Mouse (Mus musculus): ENCODE data around the gene Map3k5. TPM values are rescaled to one million over a fixed set of nuclear protein-coding genes. Genes with fewer than 3 reads are reported as not detected.

Gene Map3k5
- polyA plus RNA-seq, 1 experiment from 2014 or later, result 1.8 TPM

DNA sequence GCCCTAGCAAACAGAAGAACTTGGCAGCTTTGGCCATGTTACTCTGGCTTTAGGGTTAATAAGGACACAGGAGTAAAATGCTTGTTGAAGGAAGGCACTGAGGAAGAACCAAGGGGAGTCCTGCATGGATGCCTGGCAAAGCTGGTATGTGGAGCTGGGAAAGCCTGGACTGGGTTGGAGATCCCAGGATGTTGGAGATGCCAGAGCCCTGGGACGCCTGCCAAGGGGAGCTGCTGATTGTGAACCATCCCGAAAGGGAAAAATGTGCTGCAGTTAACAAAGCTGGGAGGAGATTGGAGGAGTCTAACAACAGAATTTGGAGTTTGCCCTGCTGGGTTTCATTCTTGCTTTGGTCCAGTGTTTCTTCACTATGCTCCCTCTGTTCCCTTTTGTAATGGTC lies 97.7 kb downstream of the Map3k5 start:
- H3K9me3 ChIP-seq (ENCODE audit: control insufficient read depth, low read length), result no peaks in the 10 kb centered on the region
- ATAC-seq (replicated peaks; ENCODE audit: low FRiP score) (no peak), DNase-seq (ENCODE audit: low spot score) (no peak)
- no peak overlapping the region for H3K27ac ChIP-seq (ENCODE audit: low read depth, low read length)
- no peaks in the 10 kb centered on the region for H3K4me1 ChIP-seq (replicated peaks; ENCODE audit: control insufficient read depth, insufficient read depth, low read length)
- WGBS, result 77% methylated on average over 2 of the region's 2 CpGs
- H3K4me2 ChIP-seq, result no peak overlapping the region
- no peaks in the 10 kb centered on the region for H3K27me3 ChIP-seq (replicated peaks; ENCODE audit: control insufficient read depth, insufficient read depth, low read length)
- H3K36me3 ChIP-seq (ENCODE audit: control insufficient read depth, insufficient read depth, low read length), result no peaks in the 10 kb centered on the region
- H3K9ac ChIP-seq (ENCODE audit: low read depth, low read length), result no peak overlapping the region
- no peak overlapping the region for H3K4me3 ChIP-seq (ENCODE audit: low read depth, low read length)

DNA sequence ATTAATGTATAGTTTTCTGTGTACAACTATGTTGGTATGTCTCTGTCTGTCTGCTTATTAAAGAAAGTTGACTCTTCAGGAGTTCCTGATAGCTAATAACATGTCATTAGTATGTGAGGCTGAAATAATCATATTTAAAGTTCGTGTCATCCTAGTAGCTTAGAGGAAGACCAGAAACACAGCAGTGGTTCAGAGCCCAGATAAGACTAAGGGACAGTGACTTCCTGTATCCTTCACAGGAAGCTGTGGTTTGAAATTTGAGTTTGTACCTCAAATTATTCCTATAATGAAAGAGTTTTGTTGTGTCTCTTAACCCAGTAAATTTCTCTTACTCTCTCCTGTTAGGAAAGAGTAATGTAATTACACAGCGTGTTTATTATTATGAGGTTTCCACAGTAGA lies 102.1 kb downstream of the Map3k5 start:
- Histone ChIP-seq H3K27me3 (replicated peaks; ENCODE audit: control insufficient read depth, insufficient read depth, low read length) (no peaks in the 10 kb centered on the region), H3K36me3 (ENCODE audit: control insufficient read depth, insufficient read depth, low read length) (no peaks in the 10 kb centered on the region), H3K27ac (ENCODE audit: low read depth, low read length) (no peak overlapping the region), H3K9ac (ENCODE audit: low read depth, low read length) (no peak overlapping the region), H3K4me1 (replicated peaks; ENCODE audit: control insufficient read depth, insufficient read depth, low read length) (no peaks in the 10 kb centered on the region), H3K4me3 (ENCODE audit: low read depth, low read length) (no peak overlapping the region), H3K4me2 (no peak overlapping the region), H3K9me3 (ENCODE audit: control insufficient read depth, low read length) (no peaks in the 10 kb centered on the region)
- 60% methylated on average over 2 of the region's 2 CpGs for WGBS
- no peak for DNase-seq (ENCODE audit: low spot score)
- ATAC-seq (replicated peaks; ENCODE audit: low FRiP score), result no peak

DNA sequence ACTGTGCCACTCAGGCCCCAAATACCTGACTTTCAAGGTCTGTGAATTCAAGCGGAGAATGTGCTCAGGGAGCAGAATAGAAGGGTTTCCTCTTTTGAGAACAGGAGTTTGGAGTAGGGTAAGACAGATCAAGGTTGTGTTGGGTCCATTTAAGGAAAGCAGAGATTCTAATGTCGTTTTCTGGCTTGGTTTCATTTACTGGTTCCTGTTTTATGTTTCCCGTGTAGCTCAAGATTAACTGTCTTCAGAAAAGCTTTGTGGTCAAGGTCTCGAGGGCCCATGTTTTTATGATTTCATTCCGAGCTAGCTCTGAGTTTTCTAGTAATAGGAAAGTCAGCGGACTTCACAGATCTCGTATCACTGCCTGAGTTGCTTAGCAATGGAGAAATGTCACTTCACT lies 102.6 kb downstream of the Map3k5 start:
- 45% methylated on average over 7 of the region's 7 CpGs for WGBS
- no peak overlapping the region for H3K27ac ChIP-seq (ENCODE audit: low read depth, low read length)
- ATAC-seq (replicated peaks; ENCODE audit: low FRiP score), result no peak

DNA sequence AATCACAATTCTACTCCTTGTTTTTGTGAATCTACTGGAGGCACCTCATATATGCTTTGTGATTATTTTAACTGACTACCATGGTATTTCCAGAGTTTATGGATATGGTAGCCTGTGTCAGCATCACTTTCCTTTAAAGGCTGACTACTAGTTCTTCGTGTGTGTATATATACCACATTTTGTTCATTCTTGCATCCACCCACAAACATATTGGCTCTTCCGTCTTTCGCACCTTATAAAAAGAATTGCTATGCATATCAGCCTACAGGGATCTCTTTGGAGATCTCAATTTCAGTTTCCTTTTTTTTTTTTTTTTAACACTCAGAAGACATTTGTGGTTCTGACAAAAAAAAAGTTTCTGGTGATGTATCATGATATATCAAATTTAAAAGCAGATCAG lies 105.3 kb downstream of the Map3k5 start:
- Histone ChIP-seq H3K4me1 (replicated peaks; ENCODE audit: control insufficient read depth, insufficient read depth, low read length) (no peaks in the 10 kb centered on the region), H3K36me3 (ENCODE audit: control insufficient read depth, insufficient read depth, low read length) (no peaks in the 10 kb centered on the region), H3K27ac (ENCODE audit: low read depth, low read length) (no peak overlapping the region), H3K27me3 (replicated peaks; ENCODE audit: control insufficient read depth, insufficient read depth, low read length) (no peaks in the 10 kb centered on the region), H3K9me3 (ENCODE audit: control insufficient read depth, low read length) (no peaks in the 10 kb centered on the region), H3K9ac (ENCODE audit: low read depth, low read length) (no peak overlapping the region), H3K4me3 (ENCODE audit: low read depth, low read length) (no peak overlapping the region), H3K4me2 (no peak overlapping the region)
- WGBS, result 95% methylated on average over 3 of the region's 3 CpGs
- ATAC-seq (replicated peaks; ENCODE audit: low FRiP score), result no peak
- DNase-seq (ENCODE audit: low spot score), result no peak

More for the DNA sequence above, 102.6 kb downstream of the Map3k5 start:
- no peaks in the 10 kb centered on the region for H3K36me3 ChIP-seq (ENCODE audit: control insufficient read depth, insufficient read depth, low read length)
- no peak overlapping the region for H3K4me2 ChIP-seq
- no peak overlapping the region for H3K9ac ChIP-seq (ENCODE audit: low read depth, low read length)
- DNase-seq (ENCODE audit: low spot score), result no peak
- H3K4me1 ChIP-seq (replicated peaks; ENCODE audit: control insufficient read depth, insufficient read depth, low read length), result no peaks in the 10 kb centered on the region
- no peak overlapping the region for H3K4me3 ChIP-seq (ENCODE audit: low read depth, low read length)
- no peaks in the 10 kb centered on the region for H3K9me3 ChIP-seq (ENCODE audit: control insufficient read depth, low read length)
- no peaks in the 10 kb centered on the region for H3K27me3 ChIP-seq (replicated peaks; ENCODE audit: control insufficient read depth, insufficient read depth, low read length)

DNA sequence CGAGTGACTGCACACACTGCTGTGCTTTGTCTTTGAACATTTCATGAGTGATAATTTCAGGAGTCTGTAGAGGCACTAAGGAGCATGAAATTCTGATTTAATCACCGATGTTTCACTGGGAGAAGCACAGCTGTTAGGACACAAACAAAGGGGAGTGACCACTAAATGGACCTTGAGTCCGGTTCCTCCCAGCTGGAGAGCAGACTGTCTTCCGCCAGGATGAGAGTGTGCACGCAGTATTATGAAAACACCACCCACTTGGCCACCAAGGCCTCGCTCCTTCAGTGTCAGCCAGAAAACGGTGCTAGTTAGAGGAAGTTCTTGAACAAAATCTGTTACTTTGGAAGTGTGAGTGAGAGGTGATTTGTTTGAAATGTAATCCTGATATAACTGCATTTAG lies 105.8 kb downstream of the Map3k5 start:
- Histone ChIP-seq H3K4me2 (no peak overlapping the region), H3K9me3 (ENCODE audit: control insufficient read depth, low read length) (no peaks in the 10 kb centered on the region), H3K9ac (ENCODE audit: low read depth, low read length) (no peak overlapping the region), H3K36me3 (ENCODE audit: control insufficient read depth, insufficient read depth, low read length) (no peaks in the 10 kb centered on the region), H3K27me3 (replicated peaks; ENCODE audit: control insufficient read depth, insufficient read depth, low read length) (no peaks in the 10 kb centered on the region), H3K4me3 (ENCODE audit: low read depth, low read length) (no peak overlapping the region), H3K27ac (ENCODE audit: low read depth, low read length) (no peak overlapping the region), H3K4me1 (replicated peaks; ENCODE audit: control insufficient read depth, insufficient read depth, low read length) (no peaks in the 10 kb centered on the region)
- 79% methylated on average over 7 of the region's 7 CpGs for WGBS
- no peak for DNase-seq (ENCODE audit: low spot score)
- ATAC-seq (replicated peaks; ENCODE audit: low FRiP score), result no peak

DNA sequence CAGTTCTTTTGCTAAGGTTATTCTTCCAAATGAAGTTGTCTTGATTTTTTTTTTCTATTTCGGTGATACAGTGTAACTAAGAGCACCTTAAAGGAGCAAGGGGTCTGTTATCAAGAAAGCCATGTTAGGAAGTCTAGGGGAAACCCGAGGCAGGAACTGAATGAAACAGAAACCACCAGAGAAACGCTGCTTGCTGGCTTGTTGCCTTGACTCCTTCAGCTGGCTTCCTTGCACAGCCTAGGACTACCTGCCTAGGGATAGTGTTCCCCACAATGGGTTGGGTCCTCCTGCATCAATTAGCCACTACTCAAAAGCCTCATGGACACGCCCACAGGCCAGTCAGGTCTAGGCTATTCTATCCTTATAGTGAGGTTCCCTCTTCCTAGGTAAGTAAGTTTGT lies 106.4 kb downstream of the Map3k5 start:
- no peak overlapping the region for H3K4me3 ChIP-seq (ENCODE audit: low read depth, low read length)
- no peaks in the 10 kb centered on the region for H3K27me3 ChIP-seq (replicated peaks; ENCODE audit: control insufficient read depth, insufficient read depth, low read length)
- H3K9me3 ChIP-seq (ENCODE audit: control insufficient read depth, low read length), result no peaks in the 10 kb centered on the region
- 54% methylated on average over 4 of the region's 4 CpGs for WGBS
- H3K9ac ChIP-seq (ENCODE audit: low read depth, low read length), result no peak overlapping the region
- no peak overlapping the region for H3K27ac ChIP-seq (ENCODE audit: low read depth, low read length)
- DNase-seq (ENCODE audit: low spot score), result no peak
- no peak for ATAC-seq (replicated peaks; ENCODE audit: low FRiP score)
- no peaks in the 10 kb centered on the region for H3K36me3 ChIP-seq (ENCODE audit: control insufficient read depth, insufficient read depth, low read length)
- no peaks in the 10 kb centered on the region for H3K4me1 ChIP-seq (replicated peaks; ENCODE audit: control insufficient read depth, insufficient read depth, low read length)
- no peak overlapping the region for H3K4me2 ChIP-seq

DNA sequence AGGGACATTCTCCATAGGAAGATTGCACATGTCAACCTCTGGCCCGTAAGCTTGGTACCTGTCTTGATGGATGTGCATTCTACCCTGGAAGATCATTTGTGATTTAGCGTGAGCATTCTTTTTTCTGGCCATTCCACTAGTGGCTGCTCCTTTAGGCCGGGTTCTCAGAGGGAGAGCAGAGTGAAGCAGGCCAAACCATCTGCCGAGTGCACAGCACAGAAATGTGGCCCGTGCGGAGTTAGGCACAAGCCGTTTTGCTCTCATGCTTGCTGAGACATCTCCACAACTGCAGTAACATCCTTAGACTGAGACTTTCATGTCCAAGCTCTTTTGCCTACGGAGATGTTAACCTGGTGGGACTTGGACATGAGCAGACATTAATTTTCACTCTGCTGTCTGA lies 107.8 kb downstream of the Map3k5 start:
- Histone ChIP-seq H3K4me1 (replicated peaks; ENCODE audit: control insufficient read depth, insufficient read depth, low read length) (no peaks in the 10 kb centered on the region), H3K9me3 (ENCODE audit: control insufficient read depth, low read length) (no peaks in the 10 kb centered on the region), H3K9ac (ENCODE audit: low read depth, low read length) (no peak overlapping the region), H3K36me3 (ENCODE audit: control insufficient read depth, insufficient read depth, low read length) (no peaks in the 10 kb centered on the region), H3K4me3 (ENCODE audit: low read depth, low read length) (no peak overlapping the region), H3K27me3 (replicated peaks; ENCODE audit: control insufficient read depth, insufficient read depth, low read length) (no peaks in the 10 kb centered on the region), H3K4me2 (no peak overlapping the region), H3K27ac (ENCODE audit: low read depth, low read length) (no peak overlapping the region)
- WGBS, result 89% methylated on average over 8 of the region's 8 CpGs
- DNase-seq (ENCODE audit: low spot score), result no peak
- no peak for ATAC-seq (replicated peaks; ENCODE audit: low FRiP score)

DNA sequence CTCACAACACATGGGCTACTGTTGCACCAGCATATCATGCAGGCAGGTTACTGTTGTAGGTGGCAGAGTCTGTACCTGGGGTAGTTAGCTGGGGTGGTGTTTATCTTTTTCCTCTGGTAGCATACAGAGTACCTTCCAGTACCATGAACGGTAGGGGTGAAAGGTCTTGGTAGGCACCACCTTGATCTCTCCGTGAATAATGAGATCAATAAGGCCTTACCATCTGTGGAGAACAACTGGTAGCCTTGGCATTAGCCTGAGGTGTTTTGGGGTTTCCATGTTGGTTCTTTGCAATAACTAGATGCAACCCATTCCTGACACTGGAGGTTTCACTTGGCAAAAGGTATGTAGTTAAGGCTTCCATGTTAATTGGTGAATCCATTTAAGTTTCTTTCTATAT lies 109.8 kb downstream of the Map3k5 start:
- no peaks in the 10 kb centered on the region for H3K36me3 ChIP-seq (ENCODE audit: control insufficient read depth, insufficient read depth, low read length)
- no peaks in the 10 kb centered on the region for H3K27me3 ChIP-seq (replicated peaks; ENCODE audit: control insufficient read depth, insufficient read depth, low read length)
- no peaks in the 10 kb centered on the region for H3K4me1 ChIP-seq (replicated peaks; ENCODE audit: control insufficient read depth, insufficient read depth, low read length)
- 86% methylated on average over 2 of the region's 2 CpGs for WGBS
- no peaks in the 10 kb centered on the region for H3K9me3 ChIP-seq (ENCODE audit: control insufficient read depth, low read length)
- H3K9ac ChIP-seq (ENCODE audit: low read depth, low read length), result no peak overlapping the region
- no peak overlapping the region for H3K4me3 ChIP-seq (ENCODE audit: low read depth, low read length)
- no peak for ATAC-seq (replicated peaks; ENCODE audit: low FRiP score)
- H3K27ac ChIP-seq (ENCODE audit: low read depth, low read length), result no peak overlapping the region
- no peak overlapping the region for H3K4me2 ChIP-seq
- DNase-seq (ENCODE audit: low spot score), result no peak

DNA sequence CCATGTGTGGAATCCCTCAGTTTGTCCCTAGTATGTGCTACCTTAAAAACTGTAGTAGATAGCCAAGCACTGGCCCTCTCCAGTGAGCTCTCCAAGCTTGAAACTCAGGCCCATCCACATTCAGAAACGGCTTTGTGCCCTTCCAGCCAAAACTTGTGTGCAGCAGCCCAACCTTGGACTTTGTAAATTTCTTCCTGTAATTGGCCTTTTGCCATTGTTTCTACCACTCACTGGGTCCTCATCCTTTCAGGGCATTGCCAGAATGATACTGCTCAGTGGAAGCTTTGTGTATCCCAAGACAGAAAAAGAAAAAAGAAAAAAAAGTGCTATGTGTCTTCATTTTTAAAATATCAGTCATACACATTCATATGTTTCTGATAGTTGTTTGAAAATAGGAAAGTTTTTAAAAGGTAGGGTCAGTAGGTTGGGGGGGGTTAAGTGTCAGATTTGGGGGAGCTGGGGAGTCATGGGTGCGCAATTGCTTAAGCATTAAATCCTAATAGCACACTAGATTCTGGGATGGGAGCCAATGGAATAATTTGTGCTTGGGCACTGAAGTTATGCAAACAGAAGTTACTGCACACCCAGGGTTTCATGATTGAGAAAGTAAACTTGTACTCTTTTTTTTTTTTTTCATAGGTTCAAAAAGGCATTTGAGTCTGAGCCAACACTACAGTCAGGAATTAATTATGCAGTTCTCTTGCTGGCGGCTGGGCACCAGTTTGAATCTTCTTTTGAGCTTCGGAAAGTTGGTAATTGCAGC lies 111.6 kb downstream of the Map3k5 start:
- Histone ChIP-seq H3K4me2 (no peak overlapping the region), H3K27ac (ENCODE audit: low read depth, low read length) (no peak overlapping the region), H3K27me3 (replicated peaks; ENCODE audit: control insufficient read depth, insufficient read depth, low read length) (no peaks in the 10 kb centered on the region), H3K4me1 (replicated peaks; ENCODE audit: control insufficient read depth, insufficient read depth, low read length) (no peaks in the 10 kb centered on the region), H3K4me3 (ENCODE audit: low read depth, low read length) (no peak overlapping the region), H3K36me3 (ENCODE audit: control insufficient read depth, insufficient read depth, low read length) (no peaks in the 10 kb centered on the region), H3K9me3 (ENCODE audit: control insufficient read depth, low read length) (no peaks in the 10 kb centered on the region), H3K9ac (ENCODE audit: low read depth, low read length) (no peak overlapping the region)
- ATAC-seq (replicated peaks; ENCODE audit: low FRiP score) (no peak), DNase-seq (ENCODE audit: low spot score) (no peak)
- WGBS, result 81% methylated on average over 4 of the region's 4 CpGs

Measured in liver, embryonic 11.5 days (tissue).